Mouse (Mus musculus): ENCODE measurements around the gene Tubb4a. TPM values are rescaled to one million over a fixed set of nuclear protein-coding genes. Genes with fewer than 3 reads are reported as not detected.
"Not testable (repeated sequence)": the region's sequence is repeated elsewhere in the genome, so short reads cannot be mapped to it uniquely, and the experiment has no call there.

The Tubb4a gene
- total RNA-seq, 2 experiments from 2014 or later: 1.8 to 1.9 TPM

DNA sequence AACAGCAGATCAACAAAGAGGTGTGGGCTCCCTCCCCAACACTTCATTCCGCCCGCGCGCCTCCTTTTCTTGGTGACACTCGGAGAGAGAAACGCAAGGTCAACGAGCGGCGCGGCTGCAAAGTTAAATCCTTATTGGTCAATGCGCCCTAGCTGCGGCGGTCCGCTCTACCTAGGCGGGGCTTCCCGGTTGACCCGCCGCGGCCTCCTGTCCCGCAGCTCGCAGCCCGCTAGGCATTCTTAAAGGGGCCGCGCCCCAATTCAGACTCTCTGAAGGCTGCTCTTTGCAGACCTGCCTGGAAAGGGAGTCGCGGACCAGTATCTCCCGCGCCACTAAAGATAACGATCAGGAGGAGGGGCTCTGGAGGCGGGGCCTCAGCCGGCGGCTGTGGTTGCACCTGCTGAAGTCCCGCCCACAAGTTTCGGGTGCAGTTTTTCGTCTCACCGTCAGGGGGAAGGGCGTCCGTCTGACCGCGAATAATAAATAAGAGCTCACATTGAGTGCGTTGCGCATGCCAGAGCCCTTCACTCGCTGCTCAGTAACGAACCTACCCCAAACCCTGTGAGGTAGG lies 27.3 kb downstream of the Tubb4a start:
- intact Hi-C loops (cut with DNase I): loop anchor here (1.0 to 10.0 kb wide), 3 partner anchors 36 to 274 kb away; no protein-coding TSS in a partner anchor
- DNase-seq: peak; percentile 95 to 97

- intact Hi-C loops (cut with DNase I): loop anchor here (1.0 kb wide), 1 partner anchor 26 kb away; no protein-coding TSS in a partner anchor
- peak; percentile 63 to 70 for DNase-seq
Measured at GRCm38 (mm10) chr17:57059486-57059977, 28.1 kb downstream of the Tubb4a start, which contains the start of gene Slc25a23. Gene Slc25a23, minus strand, starts transcription at chr17:57059863.

DNA sequence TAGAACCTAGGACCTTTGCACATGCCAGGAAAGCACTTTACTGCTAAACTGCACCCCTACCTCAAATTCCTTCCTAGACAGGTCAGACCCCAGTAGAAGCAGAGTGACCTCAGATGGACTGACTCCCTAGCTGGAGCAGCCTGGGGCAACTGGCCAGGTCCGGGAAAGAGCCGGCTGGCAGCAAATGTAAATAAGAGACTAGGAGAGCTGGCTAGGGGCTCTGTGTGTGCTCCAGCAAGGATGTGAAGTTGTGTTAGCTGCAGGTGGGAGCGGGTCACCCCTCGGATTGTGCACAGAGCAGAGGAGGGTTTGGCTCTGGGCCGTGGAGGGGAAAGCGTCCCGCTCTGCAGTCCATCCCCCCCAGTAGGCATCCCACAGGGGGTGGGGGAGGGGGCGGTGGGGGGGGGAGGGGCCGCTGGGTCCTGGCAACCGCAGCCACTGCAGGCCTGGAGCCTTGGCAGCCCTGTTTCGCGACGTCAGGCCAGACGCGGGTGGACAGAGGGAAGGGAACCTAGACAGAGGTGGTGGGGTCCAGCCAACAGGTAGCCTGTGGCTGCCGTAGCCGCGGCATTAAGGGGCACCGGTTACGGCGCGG lies 28.6 kb downstream of the Tubb4a start, which contains the start of gene Crb3:
Crb3 (plus strand) TSS at position 215 of the 595 bp plus-strand sequence.
- intact Hi-C loops (cut with DNase I): loop anchor here (1.0 kb wide), 1 partner anchor 26 kb away; no protein-coding TSS in a partner anchor
- peak; percentile 49 to 60 for DNase-seq

DNA sequence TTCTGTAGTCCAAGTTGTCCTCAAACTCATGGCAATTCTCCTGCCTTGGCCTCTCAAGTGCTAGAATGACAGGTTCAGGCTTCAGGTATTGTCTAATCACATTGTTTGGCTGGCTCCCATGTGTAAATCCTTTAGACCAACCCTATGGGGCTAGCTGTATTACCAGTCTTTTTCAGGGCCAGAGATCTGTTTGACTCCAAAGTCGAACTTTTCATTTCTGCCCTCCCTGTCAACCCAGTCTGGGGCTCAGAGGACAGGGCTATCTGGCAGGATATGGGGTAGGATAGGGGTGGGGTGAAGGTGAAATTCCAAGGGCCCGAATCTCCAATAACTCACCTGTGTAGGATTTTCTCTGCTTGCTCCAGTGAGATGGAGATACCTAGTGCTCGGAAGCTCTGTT lies 31.3 kb downstream of the Tubb4a start:
- DNase-seq: no peak
- intact Hi-C loops (cut with DNase I): no loop called here

DNA sequence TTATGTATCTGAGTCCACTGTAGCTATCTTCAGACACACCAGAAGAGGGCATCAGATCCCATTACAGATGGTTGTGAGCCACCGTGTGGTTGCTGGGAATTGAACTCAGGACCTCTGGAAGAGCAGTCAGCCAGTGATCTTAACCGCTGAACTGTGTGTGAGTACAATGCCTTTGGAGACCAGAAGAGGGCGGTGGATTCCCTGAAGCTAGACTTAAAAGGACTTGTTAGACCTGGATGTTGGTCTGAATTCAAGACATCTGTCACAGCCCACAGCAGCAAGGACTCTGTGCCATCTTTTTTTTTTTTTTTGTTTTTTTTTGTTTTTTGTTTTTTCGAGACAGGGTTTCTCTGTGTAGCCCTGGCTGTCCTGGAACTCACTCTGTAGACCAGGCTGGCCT lies 35.9 kb downstream of the Tubb4a start:
- intact Hi-C loops (cut with DNase I); DNase-seq: not testable (repeated sequence)

DNA sequence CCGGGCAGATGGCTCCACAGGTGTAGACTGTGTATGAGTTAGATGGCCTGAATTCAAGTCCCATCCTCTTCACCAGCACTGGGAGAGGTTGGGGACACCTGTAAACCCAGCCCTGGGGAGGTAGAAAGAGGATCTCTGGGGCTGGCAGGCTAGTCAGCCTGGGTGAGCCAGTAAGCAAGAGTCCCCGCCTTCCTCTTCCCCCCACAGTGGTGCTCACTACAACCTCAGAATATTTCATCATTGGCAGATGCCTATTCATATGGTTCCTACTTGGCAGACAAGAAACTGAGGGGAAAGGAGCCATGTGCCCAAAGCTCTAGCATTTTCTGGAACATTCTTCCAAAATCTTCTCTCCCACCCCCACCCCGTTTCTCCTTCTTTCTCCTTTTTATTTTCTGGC lies 38.8 kb downstream of the Tubb4a start:
- intact Hi-C loops (cut with DNase I): no loop called here
- DNase-seq: no peak

GRCm38 (mm10) chr17:57047406-57047805 lies 40.2 kb downstream of the Tubb4a start:
- no peak for DNase-seq

GRCm38 (mm10) chr17:57041554-57041953 lies 46.0 kb downstream of the Tubb4a start, which contains the start of gene Slc25a41:
Gene Slc25a41, minus strand, starts transcription at chr17:57041654.
- intact Hi-C loops (cut with DNase I): no loop called here
- no peak for DNase-seq

More at GRCm38 (mm10) chr17:57047406-57047805, 40.2 kb downstream of the Tubb4a start:
- intact Hi-C loops (cut with DNase I): no loop called here

DNA sequence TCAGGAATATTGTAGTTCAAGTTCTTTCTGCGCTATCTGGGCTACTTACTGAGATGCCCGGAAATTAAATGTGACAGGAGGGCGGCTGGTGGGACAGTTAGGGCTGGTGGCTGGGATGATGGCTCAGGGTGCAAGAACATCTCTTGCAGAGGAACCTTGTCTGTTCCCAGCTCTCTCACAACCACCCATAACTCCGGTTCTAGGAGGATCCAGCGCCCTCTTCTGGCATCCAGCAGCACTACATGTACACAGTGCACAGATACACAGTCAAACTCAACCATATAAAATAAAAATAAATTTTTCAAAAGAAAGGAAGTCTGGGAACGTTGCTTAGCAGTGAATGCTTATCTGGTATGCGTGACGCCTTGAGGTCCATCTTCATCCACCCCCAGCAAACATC lies 48.6 kb downstream of the Tubb4a start:
- DNase-seq: no peak

DNA sequence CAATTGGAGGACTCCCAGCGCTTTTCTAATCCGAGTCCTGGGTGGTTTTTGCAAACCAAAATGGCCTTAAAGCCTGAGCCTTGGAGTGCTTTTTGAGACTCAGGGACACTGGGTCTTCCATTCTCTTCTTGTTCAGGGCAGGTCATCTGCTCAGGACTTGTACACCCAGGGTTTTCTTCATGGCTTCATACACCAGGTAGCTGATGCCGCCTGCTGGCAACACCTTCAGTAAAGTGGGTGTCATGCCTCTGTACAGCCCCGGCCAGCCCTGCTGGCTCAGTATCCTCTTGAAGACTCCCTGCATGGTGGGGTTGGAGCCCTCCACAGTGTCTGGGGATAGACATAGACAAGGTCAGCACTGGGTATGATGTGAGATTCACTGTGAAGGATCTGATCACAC lies 54.7 kb downstream of the Tubb4a start:
- no peak for DNase-seq
- intact Hi-C loops (cut with DNase I): loop anchor here (1.0 kb wide), 1 partner anchor 26 kb away; the partner anchor contains the start of genes Crb3 and Slc25a23

More for the DNA sequence above, 48.6 kb downstream of the Tubb4a start:
- intact Hi-C loops (cut with DNase I): no loop called here

- intact Hi-C loops (cut with DNase I): no loop called here
- peak; percentile 98 for DNase-seq
Measured at GRCm38 (mm10) chr17:57031661-57032420, 55.7 kb downstream of the Tubb4a start.

- DNase-seq: peak in 1 of 2 experiments; percentile 16
- intact Hi-C loops (cut with DNase I): loop anchor here (1.0 kb wide), 2 partner anchors 18 to 41 kb away; partner anchors contain the start of gene Clpp
Measured at GRCm38 (mm10) chr17:57030931-57031660, 56.5 kb downstream of the Tubb4a start, which contains the start of gene Khsrp. Gene Khsrp, minus strand, starts transcription at chr17:57031522.

Other genes starting within 250 kb of the Tubb4a start
- gene Acsbg2, start 213.3 kb downstream of the Tubb4a start, total RNA-seq (2021): not detected
- not detected for gene 1700061G19Rik, start 212.3 kb downstream of the Tubb4a start, total RNA-seq (2021)
- 10 to 100 TPM; 23.9 to 25.9 TPM for gene Mllt1, start 152.4 kb downstream of the Tubb4a start, total RNA-seq (2021)
- gene Acer1, start 105.7 kb downstream of the Tubb4a start, total RNA-seq (2021): not detected
- gene Clpp, start 97.5 kb downstream of the Tubb4a start, total RNA-seq (2021): 10 to 100 TPM; 79.5 to 80.4 TPM
- gene Alkbh7, start 90.4 kb downstream of the Tubb4a start, total RNA-seq (2021): 10 to 100 TPM; 67.5 to 69.9 TPM
- not detected for gene Pspn, start 87.8 kb downstream of the Tubb4a start, total RNA-seq (2021)
- gene Gtf2f1, start 76.5 kb downstream of the Tubb4a start, total RNA-seq (2021): 10 to 100 TPM; 18.9 to 19.1 TPM
- gene Gm17949, start 76.3 kb downstream of the Tubb4a start, total RNA-seq (2021): not detected
- 10 to 100 TPM; 45.9 to 47.7 TPM for gene Khsrp, start 56.3 kb downstream of the Tubb4a start, total RNA-seq (2021)
- gene Slc25a41, start 46.1 kb downstream of the Tubb4a start, total RNA-seq (2021): not detected
- gene Crb3, start 28.7 kb downstream of the Tubb4a start, total RNA-seq (2021): under 1 TPM in 1 of 2 experiments, not detected in 1; 0.35 TPM
- 10 to 100 TPM; 58.1 to 69.8 TPM for gene Slc25a23, start 27.9 kb downstream of the Tubb4a start, total RNA-seq (2021)
- 1 to 10 TPM; 1.4 to 2.0 TPM for gene Dennd1c, start 9.3 kb downstream of the Tubb4a start, total RNA-seq (2021)
- gene Tnfsf9, start 17.5 kb upstream of the Tubb4a start, total RNA-seq (2021): under 1 TPM; 0.33 to 0.53 TPM
- not detected for gene Cd70, start 62.0 kb upstream of the Tubb4a start, total RNA-seq (2021)
- not detected for gene Tnfsf14, start 106.4 kb upstream of the Tubb4a start, total RNA-seq (2021)
- gene C3, start 140.4 kb upstream of the Tubb4a start, total RNA-seq (2021): 10 to 100 TPM; 96.2 to 97.5 TPM
- gene Gpr108, start 160.7 kb upstream of the Tubb4a start, total RNA-seq (2021): 10 to 100 TPM; 32.0 to 32.1 TPM
- gene Trip10, start 161.7 kb upstream of the Tubb4a start, total RNA-seq (2021): 100 to 1,000 TPM; 113 to 124 TPM
- 1 to 10 TPM; 1.4 to 2.5 TPM for gene Vav1, start 191.3 kb upstream of the Tubb4a start, total RNA-seq (2021)